Mouse (Mus musculus) G1E (cell line): Measurements from ENCODE around the gene Ryr1. TPM values are rescaled to one million over a fixed set of nuclear protein-coding genes. Genes with fewer than 3 reads are reported as not detected.

ENCODE experiments used
- ATAC-seq: 2 replicates; pipeline ENCODE4 v1.8.0; 2016; ENCODE audit warnings: mild to moderate bottlenecking; ENCODE audit not compliant: insufficient number of reproducible peaks, poor library complexity, low FRiP score, severe bottlenecking; ENCODE audit errors: extremely low read depth
- DNase-seq: peaks from one replicate; pipeline ENCODE4 v3.0.0; 2012; ENCODE audit warnings: low spot score
- H3K27me3 ChIP-seq: 2 replicates; pipeline ENCODE4 v1.6.1; 2012; ENCODE audit warnings: mild to moderate bottlenecking, low read length, inconsistent platforms; ENCODE audit not compliant: insufficient read depth
- H3K36me3 ChIP-seq: replicated peaks from 2 replicates; pipeline ENCODE3; 2012; ENCODE audit warnings: mild to moderate bottlenecking, inconsistent platforms
- H3K4me1 ChIP-seq: 2 replicates; pipeline ENCODE4 v1.6.1; 2012; ENCODE audit warnings: low read depth, low read length, inconsistent platforms, mixed read lengths; ENCODE audit not compliant: insufficient read depth
- H3K4me3 ChIP-seq: 2 replicates; pipeline ENCODE4 v1.5.1; 2012; ENCODE audit warnings: low read depth, mild to moderate bottlenecking, inconsistent platforms, low read length, moderate library complexity, mixed read lengths
- H3K9me3 ChIP-seq: replicated peaks from 2 replicates; pipeline ENCODE4 v1.6.1; 2012; ENCODE audit warnings: inconsistent platforms
- CTCF ChIP-seq: IDR thresholded peaks from 2 replicates; pipeline ENCODE4 v1.5.1; 2012; ENCODE audit warnings: low read depth, low read length, inconsistent platforms, mixed read lengths
- GATA1 ChIP-seq: IDR thresholded peaks from 2 replicates; pipeline ENCODE4 v1.6.1; 2012; ENCODE audit warnings: borderline replicate concordance, low read length, inconsistent platforms, mixed read lengths
- GATA2 ChIP-seq: IDR thresholded peaks from 2 replicates; pipeline ENCODE4 v1.6.1; 2012; ENCODE audit warnings: low read depth, low read length, inconsistent platforms, borderline replicate concordance
- POLR2AphosphoS5 ChIP-seq: IDR thresholded peaks from 2 replicates; pipeline ENCODE4 v1.6.1; 2012; ENCODE audit warnings: low read depth, low read length, inconsistent platforms; ENCODE audit not compliant: insufficient replicate concordance
- TAL1 ChIP-seq: conservative IDR thresholded peaks from 2 replicates; pipeline ENCODE4 v1.6.1; 2012; ENCODE audit warnings: low read depth, low read length, inconsistent platforms, mixed read lengths
- polyA plus RNA-seq: library from polyadenylated mRNA; stranded (reverse); fragments of >175 nt; gene quantifications from 2 replicates; pipeline ENCODE4 v1.2.3, GENCODE M21; 2012
- total RNA-seq, 2 experiments: library from RNA; stranded (forward) in 1 of 2; stranded (reverse) in 1 of 2; fragments of 200-1000 nt in 1 of 2; fragments of >200 nt in 1 of 2; fragmentation: Nextera tagmentation in 1 of 2; gene quantifications; 2 replicates each; pipeline ENCODE4 v1.2.3; 2014 to 2017

The Ryr1 gene
- total and polyA plus RNA-seq, 3 experiments, result under 0.01 to 0.38 (median 0.30) TPM

DNA sequence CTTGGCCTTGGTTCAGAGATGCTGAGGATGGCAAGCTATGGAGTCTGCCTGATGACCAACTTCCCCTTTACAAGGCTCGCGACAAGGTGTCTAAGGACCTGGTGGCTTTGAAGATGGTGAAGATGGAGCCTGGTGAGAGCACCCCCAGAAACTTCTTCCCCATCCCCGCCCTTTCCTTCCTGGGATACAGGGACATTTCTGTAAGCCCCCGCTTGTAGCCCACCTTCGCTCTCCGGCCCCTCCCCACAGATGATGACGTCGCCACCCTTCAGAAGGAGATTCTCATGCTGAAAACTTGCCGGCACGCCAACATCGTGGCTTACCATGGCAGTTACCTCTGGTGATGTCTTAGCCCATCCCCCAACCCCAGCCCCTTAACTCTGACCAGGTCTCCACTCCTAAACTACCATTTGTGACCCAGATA is 141.8 kb downstream of the Ryr1 start:
- no peak for TF ChIP-seq GATA2
- TF ChIP-seq POLR2AphosphoS5, result no peak
- no peak for TF ChIP-seq GATA1
- TF ChIP-seq CTCF, result no peak
- no peak for TF ChIP-seq TAL1
- Histone ChIP-seq H3K4me3 (peak overlapping the region; percentile 72), H3K4me1 (peaks cover 50% of the 10 kb centered on the region), H3K27me3 (no peaks in the 10 kb centered on the region), H3K9me3 (no peaks in the 10 kb centered on the region), H3K36me3 (peaks cover 56% of the 10 kb centered on the region)
- DNase-seq, result peak; percentile 36
- ATAC-seq, result no peak

DNA sequence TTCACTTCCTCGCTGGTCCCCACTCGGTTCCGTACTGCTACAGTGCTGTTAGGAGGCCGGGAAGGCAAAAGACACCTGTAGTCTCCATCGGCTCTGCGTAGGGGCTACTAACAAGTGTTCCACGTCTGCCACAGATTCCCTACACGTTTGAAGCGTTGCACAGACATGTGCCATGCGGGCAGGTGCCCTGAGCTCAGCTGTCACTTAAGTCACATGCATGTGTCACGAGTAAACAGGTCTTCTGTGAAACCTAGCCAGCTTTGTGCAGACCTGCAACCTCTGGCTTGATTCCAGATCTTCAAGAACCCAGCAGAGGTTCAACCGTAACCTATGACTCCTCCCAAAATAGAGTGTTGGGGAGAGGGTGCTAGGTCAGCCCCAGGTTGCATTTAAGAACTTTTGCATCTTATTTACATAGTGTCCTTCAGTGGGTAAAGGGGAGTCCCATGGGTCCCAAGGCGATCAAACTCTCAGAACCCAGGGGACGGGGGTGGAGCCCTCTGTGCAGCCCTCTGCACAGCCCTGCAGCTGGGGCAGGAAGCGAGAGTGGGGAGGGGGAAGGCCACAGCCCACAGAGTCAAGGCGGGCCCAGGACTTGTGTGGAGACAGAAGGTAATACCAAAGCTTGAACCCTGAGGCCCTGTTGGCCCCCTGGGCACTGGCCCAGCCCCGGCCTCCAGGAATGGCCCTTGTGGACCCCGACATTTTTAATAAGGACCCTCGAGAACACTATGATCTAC is 142.5 kb downstream of the Ryr1 start:
- DNase-seq (peak; percentile 75), ATAC-seq (peak; percentile 43)
- Histone ChIP-seq H3K4me1 (peaks cover 57% of the 10 kb centered on the region), H3K36me3 (peaks cover 56% of the 10 kb centered on the region), H3K4me3 (peak overlapping the region; percentile 72), H3K27me3 (no peaks in the 10 kb centered on the region), H3K9me3 (no peaks in the 10 kb centered on the region)
- TF ChIP-seq GATA2 (no peak), GATA1 (no peak)

- peak; percentile 91 for ATAC-seq
- Histone ChIP-seq H3K4me3 (peak within 1 kb of the TSS; percentile 85), H3K36me3 (peaks cover 56% of the 10 kb centered on the region), H3K9me3 (no peaks in the 10 kb centered on the region), H3K27me3 (no peaks in the 10 kb centered on the region), H3K4me1 (peaks cover 63% of the 10 kb centered on the region)
- no peak for TF ChIP-seq POLR2AphosphoS5
- no peak for TF ChIP-seq GATA2
- no peak for TF ChIP-seq CTCF
- TF ChIP-seq TAL1, result no peak
- TF ChIP-seq GATA1, result no peak
- DNase-seq, result peak; percentile 92
These were observed 143.2 kb downstream of the Ryr1 start, which contains the start of the genes Eif3k and Map4k1 for GRCm38 (mm10) chr7:28981651-28982273. Eif3k (minus strand) TSS chr7:28981864. Map4k1 (plus strand) TSS chr7:28982050.

DNA sequence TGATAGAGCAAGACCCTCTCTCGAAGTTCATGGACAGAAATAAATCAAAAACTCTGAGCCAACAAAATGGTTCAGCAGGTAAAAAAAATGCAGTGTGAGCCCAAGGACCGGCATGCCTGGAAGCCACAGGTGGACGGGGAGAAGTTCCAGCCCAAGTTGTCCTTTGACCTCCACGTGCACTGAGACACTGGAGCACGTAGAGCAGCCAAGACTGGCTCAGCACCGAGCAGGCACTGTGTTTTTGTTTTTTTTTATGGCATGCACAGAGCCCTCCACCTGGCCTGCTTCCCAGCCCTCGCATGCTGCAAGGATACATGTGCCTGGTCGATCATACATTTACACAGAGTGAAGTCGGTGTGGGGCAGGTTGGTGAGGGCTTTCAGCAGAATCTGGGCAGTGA is 147.4 kb downstream of the Ryr1 start:
- Histone ChIP-seq H3K36me3 (peaks cover 75% of the 10 kb centered on the region), H3K4me3 (no peak overlapping the region), H3K27me3 (no peaks in the 10 kb centered on the region), H3K4me1 (peaks cover 58% of the 10 kb centered on the region), H3K9me3 (no peaks in the 10 kb centered on the region)
- no peak for ATAC-seq
- TF ChIP-seq GATA1 (no peak), POLR2AphosphoS5 (no peak), CTCF (no peak), GATA2 (no peak), TAL1 (no peak)
- DNase-seq, result no peak

- H3K9me3 ChIP-seq, result no peaks in the 10 kb centered on the region
- H3K4me3 ChIP-seq, result no peak overlapping the region
- ATAC-seq (no peak), DNase-seq (no peak)
- TF ChIP-seq TAL1, result no peak
- no peak for TF ChIP-seq POLR2AphosphoS5
- TF ChIP-seq GATA1, result no peak
- no peak for TF ChIP-seq CTCF
- TF ChIP-seq GATA2, result no peak
- no peaks in the 10 kb centered on the region for H3K27me3 ChIP-seq
- peaks cover 94% of the 10 kb centered on the region for H3K36me3 ChIP-seq
- peaks cover 56% of the 10 kb centered on the region for H3K4me1 ChIP-seq
These were observed 152.0 kb downstream of the Ryr1 start for GRCm38 (mm10) chr7:28973025-28973424.

DNA sequence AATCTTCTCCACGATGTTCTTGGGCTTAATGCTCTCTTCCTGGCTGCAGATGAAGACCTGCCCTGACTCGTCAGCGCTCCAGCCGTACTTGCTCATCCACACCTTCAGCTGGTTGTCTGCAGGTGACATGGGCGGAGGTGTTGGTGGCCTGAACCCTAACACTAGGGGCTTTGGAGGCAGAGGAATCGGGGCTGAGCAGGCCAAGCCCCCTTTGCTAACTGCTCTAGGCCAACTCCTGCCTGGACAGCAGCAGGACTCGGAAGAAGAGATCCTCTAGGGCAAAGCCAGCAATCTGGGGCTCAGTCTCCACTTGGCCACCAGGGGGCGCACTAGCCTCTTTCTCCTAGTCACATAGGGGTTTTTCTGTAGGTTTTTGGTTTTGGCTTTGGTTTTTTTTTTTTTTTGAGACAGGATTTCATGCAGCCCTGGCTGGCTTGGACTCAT is 152.4 kb downstream of the Ryr1 start:
- Histone ChIP-seq H3K27me3 (no peaks in the 10 kb centered on the region), H3K36me3 (peaks cover 89% of the 10 kb centered on the region), H3K4me1 (peaks cover 51% of the 10 kb centered on the region), H3K9me3 (no peaks in the 10 kb centered on the region), H3K4me3 (no peak overlapping the region)
- no peak for TF ChIP-seq GATA2
- TF ChIP-seq CTCF, result peak; percentile 77
- TF ChIP-seq TAL1, result no peak
- no peak for TF ChIP-seq POLR2AphosphoS5
- TF ChIP-seq GATA1, result no peak
- ATAC-seq, result no peak
- DNase-seq, result peak; percentile 65

DNA sequence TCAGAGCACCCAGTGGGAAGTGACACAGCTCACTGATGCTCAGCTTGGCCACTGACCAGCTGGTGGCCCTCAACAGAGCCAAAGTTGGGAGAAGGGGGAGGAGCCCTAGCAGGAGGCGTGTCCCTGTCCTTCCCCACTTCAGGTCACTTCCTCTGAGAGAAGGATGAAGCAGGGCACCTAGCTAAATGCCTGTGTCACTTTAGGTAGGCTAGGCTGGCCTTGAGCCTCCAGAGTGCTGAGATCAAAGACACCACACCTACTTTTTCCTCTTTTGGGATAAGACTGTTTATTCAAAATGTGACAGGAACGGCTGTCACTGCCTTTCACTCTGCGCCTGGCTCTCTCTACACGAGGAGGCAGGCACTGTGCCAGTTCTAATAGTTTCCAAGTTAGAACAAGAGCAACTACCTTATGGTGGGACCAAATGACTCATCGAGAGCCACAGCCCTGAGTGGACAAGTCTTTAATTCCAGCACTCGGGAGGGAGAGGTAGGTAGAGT is 153.2 kb downstream of the Ryr1 start:
- Histone ChIP-seq H3K9me3 (no peaks in the 10 kb centered on the region), H3K36me3 (peaks cover 82% of the 10 kb centered on the region), H3K4me1 (peaks cover 48% of the 10 kb centered on the region), H3K27me3 (no peaks in the 10 kb centered on the region), H3K4me3 (no peak overlapping the region)
- ATAC-seq (no peak), DNase-seq (no peak)
- TF ChIP-seq CTCF (no peak), GATA2 (no peak), GATA1 (no peak), TAL1 (no peak)
